Mouse (Mus musculus) inflammation-experienced regulatory T-cells, adult 6 months (primary cell): ENCODE results near the gene Serpina3a. TPM values are rescaled to one million over a fixed set of nuclear protein-coding genes. Genes with fewer than 3 reads are reported as not detected.
"Not testable (repeated sequence)": the region's sequence is repeated elsewhere in the genome, so short reads cannot be mapped to it uniquely, and the experiment has no call there.

Source experiments
- ATAC-seq: one replicate; pipeline ENCODE4 v1.8.0; 2017
- polyA plus RNA-seq, 3 experiments: library from polyadenylated mRNA; unstranded; fragments of 100-300 nt; shearing (Covaris generic); gene quantifications; one replicate each; pipeline ENCODE4 v1.2.1; 2017

Gene Serpina3a
- not detected for polyA plus RNA-seq

DNA sequence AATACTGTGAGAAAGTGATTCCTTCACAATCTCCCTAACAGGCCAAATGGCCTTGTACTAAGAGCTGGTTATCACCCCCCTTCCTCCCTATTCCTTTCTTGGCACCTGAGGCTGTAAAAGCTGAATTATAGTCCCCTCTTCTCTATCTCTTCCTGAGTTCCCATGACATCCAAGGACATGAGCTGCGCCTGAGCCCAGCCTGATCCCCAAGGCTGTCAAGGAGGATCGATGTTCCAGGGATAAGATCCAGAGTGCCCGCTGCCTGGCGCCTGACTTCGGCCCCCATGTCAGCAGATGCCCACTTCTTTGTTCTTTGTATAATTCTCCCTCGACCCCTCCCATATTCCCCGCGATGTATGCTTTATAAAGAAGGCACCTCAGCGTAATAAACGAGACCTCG is at the start of gene Serpina3a:
Gene Serpina3a (plus strand): TSS at position 392 of the 400 bp plus-strand sequence.
- ATAC-seq = not testable (repeated sequence)

DNA sequence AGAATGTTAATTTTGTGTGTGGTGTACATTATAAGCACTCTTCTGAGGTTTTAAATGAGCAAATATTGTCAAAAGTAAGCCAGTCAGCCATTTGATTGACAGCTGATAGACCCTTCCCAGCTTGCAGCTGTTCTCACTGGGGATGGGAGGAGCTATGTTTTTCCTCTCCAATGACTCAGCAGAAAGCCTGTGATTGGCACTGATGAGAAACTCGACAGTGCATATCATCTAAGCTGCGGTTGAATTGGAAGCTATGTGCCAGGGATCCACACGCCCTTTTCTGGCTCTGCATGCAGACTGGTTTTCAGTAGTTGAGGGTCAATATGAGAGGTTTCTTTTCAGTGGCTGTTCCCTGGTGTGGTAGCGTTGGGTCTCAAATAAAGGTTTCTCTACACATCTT is 48.0 kb upstream of the Serpina3a start:
- ATAC-seq = no peak

DNA sequence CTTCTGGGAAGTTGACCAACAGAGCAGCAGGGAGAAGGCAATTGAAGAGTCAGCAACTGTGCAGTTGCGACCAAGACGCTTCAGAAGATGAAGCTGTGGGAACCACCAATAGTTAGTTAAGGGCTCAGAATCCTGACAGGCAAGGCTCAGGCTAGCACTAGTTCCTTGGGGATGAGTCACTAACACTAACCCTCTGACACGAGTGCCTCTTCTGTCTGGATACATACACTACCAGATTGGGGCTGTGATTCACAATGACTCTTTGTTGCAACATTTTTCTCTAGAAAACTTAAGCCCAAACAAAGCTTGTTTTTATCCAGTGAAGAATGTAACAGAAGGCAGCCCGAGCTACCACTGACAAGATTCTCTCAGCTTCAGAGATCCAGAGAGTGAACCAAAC is 47.5 kb upstream of the Serpina3a start:
- ATAC-seq = no peak

DNA sequence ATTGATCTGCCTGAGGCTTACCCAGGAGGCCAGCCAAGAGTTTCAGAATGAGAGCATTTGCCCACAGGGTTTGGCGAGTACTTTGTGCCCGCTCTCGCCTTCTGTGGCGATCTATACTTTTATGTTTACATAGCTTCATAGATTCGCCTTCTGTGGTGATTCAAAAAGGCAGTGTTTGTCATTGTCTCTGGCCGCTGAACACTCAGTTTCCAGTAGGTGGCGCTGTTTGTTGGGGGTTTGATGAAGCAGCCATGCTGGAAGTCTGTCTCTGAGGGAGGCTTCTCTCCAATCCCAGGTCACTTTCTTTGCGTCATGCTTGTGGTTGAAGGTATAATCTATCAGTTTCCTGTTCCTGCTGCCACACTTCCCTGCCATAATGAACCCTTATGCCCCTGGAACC is 46.3 kb upstream of the Serpina3a start:
- ATAC-seq = peak; percentile 14

DNA sequence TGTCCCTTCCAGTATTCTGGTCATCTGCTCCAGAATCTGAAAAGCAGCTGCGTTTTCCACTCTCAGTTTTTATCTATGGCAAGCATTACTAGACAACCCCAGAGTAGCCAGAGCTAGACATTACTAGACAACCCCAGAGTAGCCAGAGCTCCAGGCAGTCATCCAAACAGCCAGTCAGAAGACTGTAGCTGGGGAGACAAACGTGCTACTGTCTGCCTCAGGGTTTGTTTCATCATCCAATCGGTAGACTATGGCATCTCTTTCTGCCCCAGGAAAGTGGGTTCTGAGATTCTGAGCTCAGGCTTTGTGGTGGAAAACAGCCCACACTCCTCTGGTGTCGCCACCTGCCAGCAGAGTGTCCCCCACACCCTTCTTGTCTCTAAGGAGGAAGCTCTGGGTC is 45.0 kb upstream of the Serpina3a start:
- peak; percentile 70 for ATAC-seq

DNA sequence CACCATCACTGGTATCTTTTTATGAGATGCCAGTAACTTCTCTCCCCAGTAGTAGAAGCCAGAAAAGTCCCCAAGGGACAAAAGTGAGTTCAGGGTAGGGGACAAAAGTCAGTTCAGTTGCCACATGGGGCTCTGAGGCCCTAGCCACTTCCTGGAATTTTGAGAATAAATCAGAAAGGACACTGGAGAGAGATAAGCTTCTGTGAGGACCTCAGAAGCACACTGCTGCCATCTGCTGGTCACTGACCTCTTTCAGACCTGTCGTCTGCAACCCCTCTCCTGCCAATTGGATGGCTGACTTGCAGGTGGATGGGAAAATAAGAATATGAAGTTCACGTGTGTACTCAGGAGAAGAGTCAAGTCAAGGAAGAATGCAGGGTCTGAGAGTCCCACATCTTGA is 42.9 kb upstream of the Serpina3a start:
- ATAC-seq = peak; percentile 39

DNA sequence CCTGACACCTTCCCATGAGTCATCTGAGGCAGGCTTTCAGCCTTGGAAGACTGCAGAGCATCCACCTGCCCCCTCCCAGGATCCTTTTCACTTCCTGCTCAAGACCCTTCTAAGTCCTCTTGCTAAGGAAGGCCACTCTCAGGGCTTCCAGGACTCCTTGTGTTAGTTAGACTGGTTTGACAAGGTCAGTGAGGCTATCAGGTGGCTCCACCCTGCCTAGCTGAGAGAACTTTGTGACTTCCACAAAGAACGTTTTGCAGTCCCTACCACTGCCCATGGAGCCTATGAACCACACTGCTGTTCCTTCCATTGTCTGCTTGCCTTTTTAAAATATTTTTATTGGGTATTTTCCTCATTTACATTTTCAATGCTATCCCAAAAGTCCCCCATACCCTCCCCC is 40.8 kb upstream of the Serpina3a start:
- ATAC-seq = no peak

DNA sequence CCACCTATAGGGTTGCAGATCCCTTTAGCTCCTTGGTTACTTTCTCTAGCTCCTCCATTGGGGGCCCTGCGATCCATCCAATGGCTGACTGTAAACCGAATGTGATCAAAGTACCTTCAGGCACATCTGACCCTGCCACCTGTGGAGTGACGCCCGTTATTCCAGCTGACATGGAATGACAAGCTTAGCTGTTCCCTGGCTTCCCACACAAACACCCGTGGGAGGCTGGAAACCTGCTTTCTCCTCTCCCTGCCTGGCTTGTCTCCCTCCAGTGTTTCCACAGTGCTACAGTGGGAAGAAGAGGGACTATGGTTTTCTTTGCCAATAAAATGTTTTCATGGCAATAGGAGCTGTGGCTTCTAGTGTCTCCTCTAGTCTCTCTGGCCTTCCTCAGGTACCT is 40.2 kb upstream of the Serpina3a start:
- ATAC-seq = no peak

DNA sequence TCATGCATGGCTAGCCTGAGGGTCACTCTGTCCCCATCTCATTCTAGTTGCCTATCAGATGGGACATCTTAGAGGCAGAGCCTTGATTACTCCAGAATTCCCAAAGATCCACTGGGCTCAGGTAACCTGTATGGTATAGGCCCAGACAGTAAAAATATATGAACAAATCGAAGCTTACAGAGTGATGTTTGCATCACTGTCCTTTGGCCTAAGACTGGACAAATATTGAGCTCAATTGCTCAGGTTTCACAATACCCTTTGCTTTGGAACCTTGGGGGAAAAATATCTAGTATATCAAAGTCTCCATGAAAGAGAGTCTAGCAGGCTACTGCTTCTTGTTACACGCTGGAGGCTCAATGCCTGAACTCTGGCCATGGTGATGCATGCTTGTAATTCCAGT is 22.4 kb upstream of the Serpina3a start:
- ATAC-seq = no peak

DNA sequence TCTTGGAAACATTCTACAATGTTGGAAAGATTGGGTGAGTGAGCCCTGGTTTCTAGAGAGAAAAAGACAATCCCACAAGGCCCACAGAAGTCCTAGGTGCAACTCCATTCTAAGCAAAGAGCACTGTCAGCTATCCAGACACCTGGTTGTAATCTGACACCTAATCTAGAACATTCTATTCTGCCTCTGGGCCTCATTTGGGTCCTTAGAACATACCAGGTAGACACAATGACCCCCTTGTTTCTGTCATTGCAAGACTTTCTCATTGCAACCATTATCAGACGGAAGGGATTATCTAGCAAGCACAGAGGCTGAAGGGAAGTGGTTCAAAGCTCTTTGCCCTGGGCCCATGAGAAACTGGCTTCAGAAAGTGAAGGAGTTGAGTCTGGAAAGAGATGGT is 21.2 kb upstream of the Serpina3a start:
- no peak for ATAC-seq

DNA sequence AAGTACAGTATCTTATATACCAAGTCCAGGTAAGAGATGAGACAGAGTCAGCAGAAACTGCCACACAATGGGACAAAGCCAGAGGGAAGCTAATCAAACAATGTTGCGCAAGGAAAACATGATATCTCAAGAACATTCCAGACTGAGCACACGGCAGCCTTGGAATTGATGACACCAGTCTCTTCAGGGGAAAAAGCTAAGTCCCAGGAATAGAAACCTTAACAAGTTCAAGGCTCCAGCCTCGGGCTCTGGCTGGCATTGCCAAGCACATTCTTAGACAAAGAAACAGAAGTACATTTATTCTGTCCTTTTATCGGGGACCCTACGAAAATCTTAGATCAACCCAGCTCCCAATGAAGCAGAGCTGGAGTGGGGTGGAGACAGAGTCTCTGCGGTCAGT is 11.8 kb upstream of the Serpina3a start, which contains the start of gene Serpina5:
Gene Serpina5 (plus strand): TSS at position 346 of the 400 bp plus-strand sequence.
- ATAC-seq = no peak

DNA sequence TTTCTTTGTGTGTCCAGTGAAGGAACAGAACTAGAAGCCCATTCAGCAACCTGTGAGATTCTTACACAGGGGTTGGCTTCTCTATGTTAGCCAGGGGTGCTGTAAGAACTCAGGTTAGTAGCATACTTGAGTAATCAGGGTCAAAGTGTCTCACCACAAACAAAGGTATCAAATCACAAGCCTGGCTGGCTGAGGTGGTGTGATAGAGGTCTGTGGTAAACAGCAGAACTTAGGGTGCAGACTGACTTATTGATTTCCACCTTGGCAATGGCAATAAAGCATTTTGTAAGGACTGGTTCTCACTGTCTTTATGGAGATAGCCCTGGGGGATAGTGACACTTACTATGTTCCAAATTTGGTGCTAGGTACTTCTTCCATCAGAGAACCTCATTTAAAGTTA is 6.7 kb upstream of the Serpina3a start:
- no peak for ATAC-seq

DNA sequence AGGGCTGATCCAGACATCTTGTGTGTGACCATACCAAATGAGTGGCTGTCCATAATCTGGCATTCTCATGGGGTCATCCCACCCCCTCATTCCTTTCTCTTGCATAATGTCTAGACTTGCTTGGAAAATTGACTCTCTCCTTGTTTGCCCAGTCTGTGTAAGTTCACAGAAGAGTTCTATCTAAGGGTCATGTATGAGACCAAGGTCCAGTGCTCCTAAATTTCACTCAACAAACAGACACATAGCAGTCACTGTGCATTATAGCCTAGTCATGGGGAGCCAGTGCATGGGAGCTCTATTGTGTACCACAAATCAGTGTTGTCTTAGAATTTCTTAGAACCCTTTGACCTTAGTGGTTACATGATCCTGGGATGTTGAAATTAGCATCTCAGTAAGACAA is 5.6 kb upstream of the Serpina3a start:
- no peak for ATAC-seq

DNA sequence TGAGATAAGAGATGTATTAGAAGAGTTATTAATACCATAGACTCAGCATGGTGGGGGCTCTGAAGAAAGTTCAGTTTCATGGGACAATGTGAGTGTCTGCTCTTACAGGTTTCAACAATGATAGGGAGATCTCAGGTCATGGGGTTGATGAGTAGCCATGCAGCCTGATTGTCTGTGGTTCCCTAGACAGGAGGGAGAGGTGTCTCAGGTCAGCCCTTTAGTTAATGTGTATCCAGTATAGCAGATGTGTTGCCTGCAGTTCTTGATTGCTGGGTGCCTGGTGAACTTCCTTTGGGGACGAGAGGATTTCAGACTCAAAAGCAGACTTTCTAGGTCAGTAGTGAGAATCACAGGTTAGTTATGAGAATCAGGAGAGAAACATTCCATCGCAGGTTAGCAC is 4.0 kb upstream of the Serpina3a start:
- no peak for ATAC-seq

DNA sequence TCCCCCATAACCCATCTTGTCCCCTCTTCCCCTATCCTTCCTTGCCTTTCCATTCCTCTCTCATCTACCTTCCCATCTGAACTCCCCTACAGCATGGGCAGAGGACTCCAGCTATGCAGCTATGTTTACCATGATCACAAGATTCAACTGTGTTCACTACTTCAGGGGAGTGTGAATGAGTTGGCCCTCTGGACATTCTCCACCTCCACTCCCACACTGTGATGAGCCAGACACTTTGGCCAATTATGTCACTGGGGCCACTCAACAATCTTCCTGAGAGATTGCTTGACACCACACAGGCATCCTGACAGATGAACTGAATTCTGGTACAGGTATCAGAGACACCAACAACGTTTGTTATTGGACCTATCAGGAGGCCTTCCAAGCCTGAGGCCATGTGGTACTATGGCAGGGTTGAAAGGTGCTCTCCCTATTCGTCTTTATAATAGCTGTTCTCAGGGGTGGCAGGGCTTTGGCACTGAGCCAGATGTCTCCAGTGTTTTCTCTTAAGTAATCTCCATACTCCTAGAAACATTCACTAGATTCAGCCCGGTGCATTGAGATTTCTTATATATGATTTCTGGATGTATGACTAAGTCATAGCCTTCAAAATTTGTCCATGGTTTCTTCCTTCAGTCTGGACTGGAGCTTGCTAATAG is 2.5 kb downstream of the Serpina3a start:
- no peak for ATAC-seq

DNA sequence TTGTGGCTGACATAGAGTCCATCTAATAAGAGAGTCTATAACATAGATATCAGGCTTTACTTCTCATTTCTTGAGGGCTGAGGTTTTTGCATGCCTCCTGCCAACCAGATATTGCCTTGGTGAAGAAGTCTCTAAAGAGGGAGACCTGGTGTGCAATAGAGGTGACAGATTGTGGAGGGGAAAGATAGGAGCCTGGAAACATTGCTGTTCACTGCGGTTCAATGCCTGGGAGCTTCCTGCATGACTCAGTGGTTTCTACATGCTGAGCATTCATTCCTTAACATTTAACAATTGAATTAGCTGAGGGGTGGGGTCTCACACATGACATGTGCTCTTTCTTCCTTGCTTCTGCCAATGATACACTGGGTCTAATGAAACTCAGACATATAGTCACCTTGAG is 10.6 kb downstream of the Serpina3a start:
- ATAC-seq = no peak

DNA sequence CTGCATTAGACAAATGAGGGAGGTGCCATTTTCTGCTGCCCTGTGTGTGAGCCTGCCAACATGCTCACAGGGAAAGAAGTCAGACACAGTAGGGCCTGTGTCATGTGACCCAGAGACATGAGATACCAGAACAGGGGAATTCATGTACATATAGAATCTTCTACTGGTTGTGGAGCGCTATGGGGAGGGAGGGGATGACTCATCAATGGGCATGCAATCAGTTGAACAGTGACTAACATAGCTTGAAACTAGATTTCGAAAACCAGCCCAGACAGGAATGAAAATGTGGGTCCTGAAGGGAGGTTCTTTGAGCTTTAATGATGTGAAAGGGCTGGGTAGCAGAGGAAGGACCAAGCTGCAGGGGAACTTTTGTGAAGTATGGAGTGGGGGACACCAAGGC is 11.5 kb downstream of the Serpina3a start:
- no peak for ATAC-seq

DNA sequence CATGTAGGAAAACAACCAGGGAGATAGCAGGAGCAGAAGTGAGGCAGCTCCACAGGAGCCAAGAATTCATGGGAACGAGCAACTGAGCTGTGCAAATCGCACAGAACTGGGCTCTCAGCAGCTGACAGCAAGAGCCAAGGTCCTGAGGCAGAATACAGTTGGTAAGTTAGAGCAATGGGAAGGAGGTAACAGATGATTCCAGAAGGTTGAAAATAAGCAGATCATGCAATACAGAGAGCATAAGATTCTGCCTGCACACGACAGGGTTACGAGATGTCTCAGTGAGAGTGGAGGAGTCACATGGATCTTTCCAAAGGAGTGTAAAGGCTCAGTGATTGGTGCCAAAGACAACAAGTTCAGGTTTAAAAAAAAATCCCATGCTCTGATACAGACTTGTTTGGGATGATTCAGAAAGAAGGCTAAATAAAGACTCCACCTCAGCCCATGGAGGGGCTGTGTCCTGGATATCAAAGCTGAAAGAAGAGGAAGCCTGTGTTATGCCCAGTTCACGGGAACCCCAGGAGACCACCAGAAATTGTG is 12.6 kb downstream of the Serpina3a start:
- ATAC-seq = no peak

DNA sequence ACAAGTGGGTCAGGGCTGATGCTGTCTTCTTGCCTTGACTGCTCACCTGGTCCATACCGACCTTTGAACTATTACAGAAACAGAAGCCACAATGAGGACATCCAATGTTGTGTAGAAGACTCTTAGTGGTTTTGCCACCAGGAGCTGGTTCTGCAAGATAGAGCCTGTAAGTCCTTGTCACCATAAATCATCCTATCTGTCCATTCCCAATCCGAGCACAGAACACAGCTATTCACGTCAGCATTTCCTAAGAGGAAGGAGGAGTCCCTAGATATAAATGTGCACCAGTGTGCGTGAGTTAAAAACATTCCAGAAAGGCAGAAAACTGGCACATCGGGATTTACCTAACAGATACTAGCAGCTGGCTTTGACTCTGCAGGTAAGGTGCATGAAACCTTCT is 15.2 kb downstream of the Serpina3a start, which contains the start of gene Serpina3b:
Gene Serpina3b (plus strand): TSS at position 301 of the 400 bp plus-strand sequence.
- ATAC-seq = no peak

DNA sequence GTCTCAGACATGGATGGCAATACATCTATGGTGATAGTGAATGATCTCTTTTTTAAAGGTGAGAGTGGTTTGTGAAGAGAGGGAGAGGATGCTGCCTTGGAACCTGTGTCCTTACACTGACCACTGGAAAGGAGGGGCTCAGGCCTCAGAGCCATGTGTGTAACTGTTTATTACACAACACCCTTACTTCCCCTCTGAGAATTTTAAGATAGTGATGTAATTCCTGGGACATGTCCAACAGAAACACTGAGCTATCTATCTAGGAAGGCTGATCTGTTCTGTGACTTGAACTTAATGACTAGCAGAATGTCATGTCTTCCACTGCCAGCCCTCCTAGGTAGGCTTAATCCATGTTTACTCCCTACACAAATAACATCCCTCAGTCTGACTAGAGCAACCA is 18.5 kb downstream of the Serpina3a start:
- no peak for ATAC-seq

DNA sequence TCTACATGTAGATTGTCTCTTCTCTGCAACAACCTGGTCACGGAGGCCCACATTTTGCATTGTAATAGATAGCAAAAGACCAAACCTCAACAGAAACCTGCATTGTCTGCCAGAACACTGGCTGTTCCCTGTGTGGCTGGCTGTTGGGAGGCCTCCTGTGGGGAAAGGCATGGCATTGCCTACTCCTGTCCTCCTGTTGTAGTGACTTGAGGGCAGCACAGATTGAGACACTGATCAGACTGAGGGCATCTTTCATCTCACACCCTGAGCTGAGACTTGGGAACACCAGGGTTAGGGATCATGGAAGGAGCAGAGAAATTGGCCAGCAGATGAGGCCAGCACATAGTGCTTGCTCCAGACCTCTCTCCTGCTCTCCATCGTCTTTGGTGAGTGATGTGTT is 25.7 kb downstream of the Serpina3a start:
- ATAC-seq = no peak

DNA sequence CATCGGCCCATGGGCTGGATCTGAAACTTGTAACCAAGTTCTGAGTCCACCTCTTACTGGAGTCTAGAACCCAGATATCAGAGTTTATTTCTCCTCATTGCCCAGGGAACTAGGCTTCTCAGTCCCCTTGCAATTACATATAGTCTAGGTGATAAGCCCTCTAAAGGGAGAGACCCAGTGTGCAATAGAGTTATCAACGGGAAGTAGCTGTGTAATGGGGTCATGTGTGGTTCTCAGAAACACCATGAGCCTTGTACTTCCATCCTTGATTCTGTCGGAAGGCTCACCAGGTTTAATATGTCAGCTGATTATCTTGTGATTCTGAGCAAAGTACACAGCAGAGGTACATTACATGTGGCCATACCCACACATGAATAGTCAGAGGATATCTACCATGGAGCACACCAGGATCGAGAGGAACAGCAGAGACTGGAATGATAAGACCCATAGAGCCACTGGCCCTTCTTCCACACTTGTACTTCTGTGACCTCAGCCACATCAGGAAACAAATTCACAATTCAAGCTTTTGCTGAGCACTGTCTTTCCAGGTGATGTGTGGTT is 28.1 kb downstream of the Serpina3a start:
- ATAC-seq = no peak

DNA sequence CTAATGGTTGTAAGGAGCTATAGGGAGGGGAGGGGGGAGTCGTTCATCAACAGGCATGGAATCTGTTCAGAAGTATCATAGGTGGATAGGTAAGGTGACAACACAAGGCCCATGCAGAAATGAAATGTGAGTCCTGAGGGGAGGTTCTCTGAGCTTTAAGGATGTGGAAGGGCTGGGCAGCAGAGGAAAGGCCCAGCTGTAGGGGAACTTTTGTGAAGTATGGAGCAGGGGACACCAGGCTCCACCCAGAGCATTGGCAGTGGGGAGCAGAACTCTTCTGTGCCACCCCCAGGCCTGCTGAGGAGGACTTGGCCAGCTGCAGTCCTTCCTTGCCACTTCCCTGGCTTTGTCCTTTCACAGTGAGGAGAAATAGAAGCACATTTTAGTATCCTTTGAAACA is 29.0 kb downstream of the Serpina3a start:
- no peak for ATAC-seq

DNA sequence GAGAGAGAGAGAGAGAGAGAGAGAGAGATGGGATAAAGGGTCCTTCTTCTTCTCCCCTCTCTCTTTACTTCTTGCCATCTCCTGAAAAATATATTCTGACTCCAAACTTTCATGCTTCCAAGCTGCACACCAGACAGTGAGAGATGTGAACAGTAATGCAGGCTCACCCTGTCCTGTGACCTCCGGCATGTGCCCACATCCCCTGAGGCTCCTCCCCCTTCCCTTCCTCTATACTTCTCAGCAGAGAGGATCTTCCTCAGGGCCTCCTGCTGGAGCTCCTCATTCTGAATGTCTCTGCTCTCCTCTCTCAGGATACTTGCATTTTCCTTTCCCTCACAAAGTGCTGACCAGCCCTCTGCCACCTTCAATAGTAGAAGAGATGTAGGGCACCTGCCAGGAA is 29.9 kb downstream of the Serpina3a start:
- no peak for ATAC-seq

DNA sequence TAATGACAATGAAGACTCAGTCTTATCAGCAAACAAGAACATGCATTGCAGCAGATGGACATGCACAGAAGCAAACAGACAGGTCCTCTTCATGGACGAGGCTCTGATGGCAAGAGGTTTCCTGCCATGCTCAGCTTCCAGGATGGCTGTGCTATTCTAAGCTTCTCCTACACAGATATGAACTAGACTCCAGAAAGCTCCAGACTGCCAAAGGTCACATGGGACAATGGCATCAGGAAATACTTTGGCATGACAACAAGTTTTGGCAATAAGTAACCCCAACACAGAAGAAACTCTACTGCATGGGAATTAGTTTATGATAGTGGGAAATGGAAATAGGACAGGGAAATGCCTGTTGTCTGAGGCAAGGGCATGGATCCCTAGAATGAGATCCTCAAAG is 30.8 kb downstream of the Serpina3a start:
- no peak for ATAC-seq
